Mouse (Mus musculus) liver, embryonic 15.5 days (tissue): ENCODE data around the gene Sec63. TPM values are rescaled to one million over a fixed set of nuclear protein-coding genes. Genes with fewer than 3 reads are reported as not detected.

Experiments used
- ATAC-seq: fragments of 200-750 bp; cut with Nextera tagmentation; 2 replicates; pipeline ENCODE4 v1.8.0; 2017; ENCODE audit warnings: moderate number of reproducible peaks, mild to moderate bottlenecking, moderate library complexity; ENCODE audit not compliant: insufficient read depth
- H3K27ac ChIP-seq: fragments of 300-500 bp; sonication (generic); replicated peaks from 2 replicates; pipeline ENCODE4 v1.5.1; 2015; ENCODE audit warnings: mild to moderate bottlenecking, inconsistent platforms
- H3K27me3 ChIP-seq: fragments of 300-500 bp; sonication (generic); 2 replicates; pipeline ENCODE4 v1.6.1; 2015; ENCODE audit warnings: mild to moderate bottlenecking, inconsistent platforms
- H3K36me3 ChIP-seq: fragments of 300-500 bp; sonication (generic); replicated peaks from 2 replicates; pipeline ENCODE4 v1.6.1; 2015; ENCODE audit warnings: moderate library complexity, mild to moderate bottlenecking, inconsistent platforms
- H3K4me1 ChIP-seq: fragments of 300-500 bp; sonication (generic); replicated peaks from 2 replicates; pipeline ENCODE4 v1.6.1; 2015; ENCODE audit warnings: inconsistent platforms
- H3K4me2 ChIP-seq: fragments of 300-500 bp; sonication (generic); 2 replicates; pipeline ENCODE4 v1.6.1; 2015; ENCODE audit warnings: moderate library complexity, mild to moderate bottlenecking, inconsistent platforms
- H3K4me3 ChIP-seq: fragments of 300-500 bp; sonication (generic); replicated peaks from 2 replicates; pipeline ENCODE4 v1.5.1; 2015; ENCODE audit warnings: mild to moderate bottlenecking, inconsistent platforms
- H3K9ac ChIP-seq: fragments of 300-500 bp; sonication (generic); 2 replicates; pipeline ENCODE4 v1.6.1; 2015; ENCODE audit warnings: moderate library complexity, mild to moderate bottlenecking, inconsistent platforms
- H3K9me3 ChIP-seq: fragments of 300-500 bp; sonication (generic); replicated peaks from 2 replicates; pipeline ENCODE4 v1.6.1; 2016; ENCODE audit warnings: inconsistent platforms
- WGBS: fragments of 180-500 bp; shearing (Covaris S2); methylation state at CpG from one replicate; pipeline ENCODE4 v1.1.7; 2015; ENCODE audit warnings: mixed read lengths; ENCODE audit not compliant: insufficient replicate concordance; 5-methylcytosine and 5-hydroxymethylcytosine counted together
- polyA plus RNA-seq: library from polyadenylated mRNA; unstranded; fragments of >200 nt; fragmentation: Nextera tagmentation; extraction: Ambion mirVana; gene quantifications from 2 replicates; pipeline ENCODE4 v1.2.1, GENCODE M21; 2015

The Sec63 gene
- 9.5 and 9.7 TPM in 2 replicates for polyA plus RNA-seq

- WGBS = 1% methylated on average over 79 of the region's 81 CpGs
- peak; percentile 94 for ATAC-seq
- H3K27ac ChIP-seq = peak within 1 kb of the TSS; percentile 80
- H3K9ac ChIP-seq = peak within 1 kb of the TSS; percentile 91
- H3K9me3 ChIP-seq = no peaks in the 10 kb centered on the region
- peak within 1 kb of the TSS; percentile 83 for H3K4me2 ChIP-seq
- peaks cover 34% of the 10 kb centered on the region for H3K4me1 ChIP-seq
- no peaks in the 10 kb centered on the region for H3K36me3 ChIP-seq
- no peaks in the 10 kb centered on the region for H3K27me3 ChIP-seq
- peak within 1 kb of the TSS; percentile 95 for H3K4me3 ChIP-seq
Observed at GRCm38 (mm10) chr10:42760999-42761900, at the start of gene Sec63. Gene Sec63 (plus strand): TSS chr10:42761496.

- Histone ChIP-seq H3K9ac (no peak overlapping the region), H3K27me3 (peaks cover 35% of the 10 kb centered on the region), H3K36me3 (no peaks in the 10 kb centered on the region), H3K4me3 (no peak overlapping the region), H3K9me3 (no peaks in the 10 kb centered on the region), H3K4me2 (peak overlapping the region; percentile 51), H3K27ac (no peak overlapping the region), H3K4me1 (no peaks in the 10 kb centered on the region)
- ATAC-seq = no peak
- 22% methylated on average over 9 of the region's 9 CpGs for WGBS
Observed at GRCm38 (mm10) chr10:42714676-42715075, 46.6 kb upstream of the Sec63 start.

- no peak overlapping the region for H3K4me3 ChIP-seq
Observed at GRCm38 (mm10) chr10:42715366-42716035, 45.8 kb upstream of the Sec63 start.

GRCm38 (mm10) chr10:42722116-42722515 is 39.2 kb upstream of the Sec63 start:
- Histone ChIP-seq H3K4me2 (no peak overlapping the region), H3K27ac (no peak overlapping the region), H3K36me3 (no peaks in the 10 kb centered on the region), H3K27me3 (no peaks in the 10 kb centered on the region), H3K4me3 (no peak overlapping the region), H3K9ac (no peak overlapping the region), H3K4me1 (no peaks in the 10 kb centered on the region), H3K9me3 (no peaks in the 10 kb centered on the region)
- 61% methylated on average over 5 of the region's 5 CpGs for WGBS
- no peak for ATAC-seq

More at GRCm38 (mm10) chr10:42715366-42716035, 45.8 kb upstream of the Sec63 start:
- 22% methylated on average over 19 of the region's 19 CpGs for WGBS
- H3K9me3 ChIP-seq = no peaks in the 10 kb centered on the region
- H3K27ac ChIP-seq = no peak overlapping the region
- no peaks in the 10 kb centered on the region for H3K36me3 ChIP-seq
- H3K9ac ChIP-seq = no peak overlapping the region
- peak overlapping the region; percentile 51 for H3K4me2 ChIP-seq
- no peaks in the 10 kb centered on the region for H3K4me1 ChIP-seq
- ATAC-seq = no peak
- peaks cover 35% of the 10 kb centered on the region for H3K27me3 ChIP-seq

- Histone ChIP-seq H3K27ac (no peak overlapping the region), H3K36me3 (no peaks in the 10 kb centered on the region), H3K4me1 (no peaks in the 10 kb centered on the region), H3K4me3 (no peak overlapping the region), H3K4me2 (no peak overlapping the region), H3K9me3 (no peaks in the 10 kb centered on the region), H3K9ac (no peak overlapping the region), H3K27me3 (no peaks in the 10 kb centered on the region)
- ATAC-seq = no peak
- WGBS = 69% methylated on average over 13 of the region's 13 CpGs
Observed at GRCm38 (mm10) chr10:42723275-42724232, 37.7 kb upstream of the Sec63 start.

GRCm38 (mm10) chr10:42729607-42730006 is 31.7 kb upstream of the Sec63 start:
- H3K36me3 ChIP-seq = no peaks in the 10 kb centered on the region
- H3K27ac ChIP-seq = no peak overlapping the region
- ATAC-seq = no peak
- H3K9me3 ChIP-seq = no peaks in the 10 kb centered on the region
- WGBS = 46% methylated on average over 2 of the region's 2 CpGs
- H3K4me3 ChIP-seq = no peak overlapping the region
- H3K27me3 ChIP-seq = no peaks in the 10 kb centered on the region
- no peaks in the 10 kb centered on the region for H3K4me1 ChIP-seq
- H3K4me2 ChIP-seq = no peak overlapping the region
- no peak overlapping the region for H3K9ac ChIP-seq

GRCm38 (mm10) chr10:42734546-42735060 is 26.7 kb upstream of the Sec63 start:
- H3K27me3 ChIP-seq = no peaks in the 10 kb centered on the region
- H3K36me3 ChIP-seq = no peaks in the 10 kb centered on the region
- no peak overlapping the region for H3K27ac ChIP-seq
- 47% methylated on average over 5 of the region's 5 CpGs for WGBS
- no peak overlapping the region for H3K9ac ChIP-seq
- no peak for ATAC-seq
- H3K4me1 ChIP-seq = no peaks in the 10 kb centered on the region
- no peak overlapping the region for H3K4me3 ChIP-seq
- no peaks in the 10 kb centered on the region for H3K9me3 ChIP-seq
- no peak overlapping the region for H3K4me2 ChIP-seq

GRCm38 (mm10) chr10:42751813-42752212 is 9.5 kb upstream of the Sec63 start:
- ATAC-seq = no peak
- no peak overlapping the region for H3K9ac ChIP-seq
- H3K36me3 ChIP-seq = no peaks in the 10 kb centered on the region
- WGBS = 44% methylated on average over 10 of the region's 10 CpGs
- H3K9me3 ChIP-seq = no peaks in the 10 kb centered on the region
- H3K4me3 ChIP-seq = no peak overlapping the region
- no peak overlapping the region for H3K4me2 ChIP-seq
- H3K27ac ChIP-seq = no peak overlapping the region
- H3K27me3 ChIP-seq = no peaks in the 10 kb centered on the region; the same call in 1 of the 2 replicates
- H3K4me1 ChIP-seq = no peaks in the 10 kb centered on the region

- Histone ChIP-seq H3K27ac (no peak overlapping the region), H3K36me3 (no peaks in the 10 kb centered on the region), H3K27me3 (no peaks in the 10 kb centered on the region), H3K4me2 (no peak overlapping the region), H3K4me3 (no peak overlapping the region), H3K9ac (no peak overlapping the region), H3K9me3 (no peaks in the 10 kb centered on the region), H3K4me1 (no peaks in the 10 kb centered on the region)
- ATAC-seq = no peak
- 45% methylated on average over 2 of the region's 2 CpGs for WGBS
Observed at GRCm38 (mm10) chr10:42754341-42754740, 7.0 kb upstream of the Sec63 start.

GRCm38 (mm10) chr10:42759741-42760140 is 1.6 kb upstream of the Sec63 start:
- H3K36me3 ChIP-seq = no peaks in the 10 kb centered on the region
- H3K9me3 ChIP-seq = no peaks in the 10 kb centered on the region
- H3K27me3 ChIP-seq = no peaks in the 10 kb centered on the region
- WGBS = 71% methylated on average over 4 of the region's 4 CpGs
- no peak overlapping the region for H3K4me2 ChIP-seq
- peaks cover 26% of the 10 kb centered on the region for H3K4me1 ChIP-seq
- H3K4me3 ChIP-seq = no peak overlapping the region
- H3K9ac ChIP-seq = no peak overlapping the region
- H3K27ac ChIP-seq = no peak overlapping the region
- ATAC-seq = no peak
